Comparison of ENCODE assay signal across 8 mouse cellular contexts in genomic region chr12:70494494-70495281, GRCm38 (mm10). TPM values are rescaled to one million over a fixed set of nuclear protein-coding genes. Genes with fewer than 3 reads are reported as not detected.
DNase-seq lines count a peak whose midpoint lies in the region; ATAC-seq and TF ChIP-seq lines count a peak whose summit lies in the region.

No protein-coding gene starts in this region.

- H3K27me3 ChIP-seq in forebrain, embryonic 12.5 days = no peaks in the 10 kb centered on the region
- H3K27me3 ChIP-seq in intestine, embryonic 14.5 days (replicated peaks; ENCODE audit: control insufficient read depth, insufficient read depth, low read length) = no peaks in the 10 kb centered on the region
- no peaks in the 10 kb centered on the region for H3K27me3 ChIP-seq in lung, embryonic 14.5 days (ENCODE audit: insufficient read depth, low read length)
- H3K27me3 ChIP-seq in neural tube, embryonic 15.5 days (replicated peaks) = no peaks in the 10 kb centered on the region

- no peaks in the 10 kb centered on the region for H3K9me3 ChIP-seq in forebrain, embryonic 12.5 days
- H3K9me3 ChIP-seq in intestine, embryonic 14.5 days (ENCODE audit: control insufficient read depth, low read length) = 0 out of 2 replicates have a peak, but pooled peaks cover 2% of the 10 kb centered on the region
- H3K9me3 ChIP-seq in lung, embryonic 14.5 days (ENCODE audit: low read depth, low read length) = no peaks in the 10 kb centered on the region; the same call in 1 of the 2 replicates
- no peaks in the 10 kb centered on the region for H3K9me3 ChIP-seq in neural tube, embryonic 15.5 days (replicated peaks)

- H3K4me3 ChIP-seq in forebrain, embryonic 12.5 days (replicated peaks) = no peak overlapping the region
- no peak overlapping the region for H3K4me3 ChIP-seq in intestine, embryonic 14.5 days (ENCODE audit: low read depth, low read length)
- H3K4me3 ChIP-seq in lung, embryonic 14.5 days (ENCODE audit: low read depth, low read length) = no peak overlapping the region
- no peak overlapping the region for H3K4me3 ChIP-seq in neural tube, embryonic 15.5 days (replicated peaks)

- H3K36me3 ChIP-seq in forebrain, embryonic 12.5 days (replicated peaks) = no peaks in the 10 kb centered on the region
- H3K36me3 ChIP-seq in intestine, embryonic 14.5 days (ENCODE audit: control insufficient read depth, insufficient read depth, low read length) = no peaks in the 10 kb centered on the region
- no peaks in the 10 kb centered on the region for H3K36me3 ChIP-seq in lung, embryonic 14.5 days (ENCODE audit: insufficient read depth)
- H3K36me3 ChIP-seq in neural tube, embryonic 15.5 days = no peaks in the 10 kb centered on the region

- ATAC-seq in forebrain, embryonic 12.5 days (ENCODE audit: low FRiP score) = peak; percentile 67; the same call in 1 of the 2 replicates
- ATAC-seq in intestine, embryonic 14.5 days (replicated peaks; ENCODE audit: low FRiP score, low TSS enrichment, low read depth) = peak; percentile 66; the same call in 1 of the 2 replicates
- ATAC-seq in lung, embryonic 14.5 days (ENCODE audit: insufficient read depth) = peak; percentile 74
- ATAC-seq in neural tube, embryonic 15.5 days (ENCODE audit: low FRiP score) = peak; percentile 62; the same call in 1 of the 2 replicates

- peak; percentile 86 for TF ChIP-seq CTCF in lung, embryonic 14.5 days (IDR thresholded peaks at IDR 0.05; ENCODE audit: low read depth)

- H3K27ac ChIP-seq in forebrain, embryonic 12.5 days = no peak overlapping the region
- H3K27ac ChIP-seq in intestine, embryonic 14.5 days (ENCODE audit: low read depth) = no peak overlapping the region
- no peak overlapping the region for H3K27ac ChIP-seq in lung, embryonic 14.5 days (ENCODE audit: low read depth)
- peak overlapping the region; percentile 38; the same call in 1 of the 2 replicates for H3K27ac ChIP-seq in neural tube, embryonic 15.5 days (replicated peaks)

- DNase-seq in adrenal gland, adult (ENCODE audit: inconsistent age in 2 of 2, low spot score in 1 of 2) = peak; percentile 45 to 82
- DNase-seq in adrenal gland, adult 8-10 months = no peak
- DNase-seq in CD4-positive helper T cell, adult 2 months (ENCODE audit: low read depth, low spot score) = peak; percentile 49
- DNase-seq in cerebellum, adult 11 months = peak; percentile 21
- peak; percentile 67 for DNase-seq in intestine, embryonic 14.5 days (ENCODE audit: low spot score)
- DNase-seq in lung, embryonic 14.5 days = peak; percentile 91

- 61% methylated on average over 10 of the region's 10 CpGs for WGBS in forebrain, embryonic 12.5 days
- 54% methylated on average over 10 of the region's 10 CpGs for whole genome bisulfite sequencing in intestine, embryonic 14.5 days
- 53% methylated on average over 10 of the region's 10 CpGs for WGBS in lung, embryonic 14.5 days
- 59% methylated on average over 10 of the region's 10 CpGs for WGBS in neural tube, embryonic 15.5 days

- no peak overlapping the region for H3K4me2 ChIP-seq in forebrain, embryonic 12.5 days
- H3K4me2 ChIP-seq in intestine, embryonic 14.5 days (ENCODE audit: low read length) = no peak overlapping the region
- H3K4me2 ChIP-seq in lung, embryonic 14.5 days = no peak overlapping the region
- no peak overlapping the region for H3K4me2 ChIP-seq in neural tube, embryonic 15.5 days

- H3K9ac ChIP-seq in forebrain, embryonic 12.5 days = no peak overlapping the region
- no peak overlapping the region for H3K9ac ChIP-seq in intestine, embryonic 14.5 days (ENCODE audit: low read length)
- no peak overlapping the region for H3K9ac ChIP-seq in lung, embryonic 14.5 days
- H3K9ac ChIP-seq in neural tube, embryonic 15.5 days (replicated peaks) = no peak overlapping the region

- H3K4me1 ChIP-seq in forebrain, embryonic 12.5 days = peaks cover 10% of the 10 kb centered on the region; the same call in 1 of the 2 replicates
- H3K4me1 ChIP-seq in intestine, embryonic 14.5 days (replicated peaks; ENCODE audit: control insufficient read depth, insufficient read depth, low read length) = no peaks in the 10 kb centered on the region
- no peaks in the 10 kb centered on the region for H3K4me1 ChIP-seq in lung, embryonic 14.5 days (ENCODE audit: insufficient read depth)
- H3K4me1 ChIP-seq in neural tube, embryonic 15.5 days = peaks cover 27% of the 10 kb centered on the region

RNA-seq across cellular contexts. Expression of gene Tmx1, which starts 41.8 kb away (rescaled TPM):
- 10 to 100 TPM; 38.9 to 45.9 (median 43.5) TPM for total RNA-seq in adrenal gland, adult 8-10 months (2022)
- polyA plus RNA-seq in forebrain, embryonic 12.5 days (2016; fragmentation: Nextera tagmentation; extraction: Ambion mirVana) = 126 and 129 TPM in 2 replicates
- polyA plus RNA-seq in intestine, embryonic 14.5 days (2014; fragmentation: Nextera tagmentation; extraction: Ambion mirVana) = 68.6 and 78.0 TPM in 2 replicates
- 79.6 and 84.3 TPM in 2 replicates for polyA plus RNA-seq in lung, embryonic 14.5 days (2014; fragmentation: Nextera tagmentation; extraction: Ambion mirVana)
- polyA plus RNA-seq in neural tube, embryonic 15.5 days (2015; fragmentation: Nextera tagmentation; extraction: Ambion mirVana) = 141 and 148 TPM in 2 replicates
